Mouse (Mus musculus): Measurements from ENCODE around the gene Olfr1138.

DNA sequence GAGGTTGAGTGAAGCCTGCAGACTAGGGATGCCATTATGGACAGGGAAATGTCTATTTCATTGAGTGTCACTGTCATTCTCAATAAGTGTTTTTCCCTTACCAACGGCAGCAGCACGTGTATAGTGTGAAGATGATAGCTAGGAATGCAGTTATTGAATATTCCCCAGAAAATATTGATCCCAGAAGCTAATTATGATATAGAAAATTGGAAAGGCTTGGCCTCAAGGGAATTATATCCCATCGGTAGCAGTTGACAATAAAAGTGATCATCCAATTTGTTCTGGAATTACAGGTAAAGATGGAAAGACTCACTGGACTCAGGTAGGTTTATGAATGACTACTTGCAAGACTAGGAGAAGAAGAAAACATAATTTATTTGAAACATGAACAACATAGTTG is 3.7 kb upstream of the Olfr1138 start, which contains the start of gene Olfr1140:
- TF ChIP-seq MAFK (IDR thresholded peaks at IDR 0.05; ENCODE audit: insufficient read depth, low read depth, low read length) = no peak
- no peak for TF ChIP-seq ZC3H11A (IDR thresholded peaks at IDR 0.05; ENCODE audit: borderline replicate concordance, low read depth, low read length)
